Mouse (Mus musculus): ENCODE measurements around the gene Ndrg3. TPM values are rescaled to one million over a fixed set of nuclear protein-coding genes. Genes with fewer than 3 reads are reported as not detected.
A peak's percentile ranks its signal among the peaks of the same experiment; 100 is the strongest.

Ndrg3 gene
- 139 and 157 TPM in 2 replicates for total RNA-seq (2014; fragmentation: Nextera tagmentation)
- 113 and 121 TPM in 2 replicates for total RNA-seq (2017)
- polyA plus RNA-seq (2012), result 13.5 and 14.3 TPM in 2 replicates

- peak; percentile 41 for DNase-seq (ENCODE audit: low spot score)
- Histone ChIP-seq H3K27me3 (ENCODE audit: insufficient read depth, low read length) (no peaks in the 10 kb centered on the region), H3K4me3 (ENCODE audit: low read depth, low read length) (peak within 1 kb of the TSS; percentile 97), H3K4me1 (ENCODE audit: insufficient read depth, low read depth, low read length) (peaks cover 51% of the 10 kb centered on the region), H3K36me3 (replicated peaks) (peaks cover 43% of the 10 kb centered on the region), H3K9me3 (replicated peaks) (no peaks in the 10 kb centered on the region)
- ATAC-seq (ENCODE audit: extremely low read depth, insufficient number of reproducible peaks, low FRiP score, poor library complexity, severe bottlenecking), result peak; percentile 75; the same call in 1 of the 2 replicates
- no peak for TF ChIP-seq POLR2AphosphoS5 (IDR thresholded peaks at IDR 0.05; ENCODE audit: insufficient replicate concordance, low read depth, low read length)
- no peak for TF ChIP-seq TAL1 (conservative IDR thresholded peaks at IDR 0.05; ENCODE audit: low read depth, low read length)
- 0 out of 2 replicates have a peak, but pooled peaks have one; percentile 20 for TF ChIP-seq CTCF (IDR thresholded peaks at IDR 0.05; ENCODE audit: low read depth, low read length)
Measured at GRCm38 (mm10) chr2:156991470-156992319, at the start of gene Ndrg3. Ndrg3 (minus strand) TSS chr2:156992056.

- Histone ChIP-seq H3K36me3 (replicated peaks) (no peaks in the 10 kb centered on the region), H3K4me3 (ENCODE audit: low read depth, low read length) (no peak overlapping the region), H3K9me3 (replicated peaks) (no peaks in the 10 kb centered on the region), H3K27me3 (ENCODE audit: insufficient read depth, low read length) (peaks cover 51% of the 10 kb centered on the region), H3K4me1 (ENCODE audit: insufficient read depth, low read depth, low read length) (peaks cover 22% of the 10 kb centered on the region)
- DNase-seq (ENCODE audit: low spot score) (no peak), ATAC-seq (ENCODE audit: extremely low read depth, insufficient number of reproducible peaks, low FRiP score, poor library complexity, severe bottlenecking) (no peak)
- TF ChIP-seq GATA1 (IDR thresholded peaks at IDR 0.05; ENCODE audit: borderline replicate concordance, low read length), result no peak
- TF ChIP-seq TAL1 (conservative IDR thresholded peaks at IDR 0.05; ENCODE audit: low read depth, low read length), result no peak
- TF ChIP-seq POLR2AphosphoS5 (IDR thresholded peaks at IDR 0.05; ENCODE audit: insufficient replicate concordance, low read depth, low read length), result no peak
Measured at GRCm38 (mm10) chr2:157041421-157041820, 49.6 kb upstream of the Ndrg3 start.

- Histone ChIP-seq H3K9me3 (replicated peaks) (no peaks in the 10 kb centered on the region), H3K36me3 (replicated peaks) (no peaks in the 10 kb centered on the region), H3K4me3 (ENCODE audit: low read depth, low read length) (no peak overlapping the region), H3K4me1 (ENCODE audit: insufficient read depth, low read depth, low read length) (peaks cover 25% of the 10 kb centered on the region), H3K27me3 (ENCODE audit: insufficient read depth, low read length) (peaks cover 47% of the 10 kb centered on the region)
- DNase-seq (ENCODE audit: low spot score), result no peak
- TF ChIP-seq TAL1 (conservative IDR thresholded peaks at IDR 0.05; ENCODE audit: low read depth, low read length) (no peak), GATA1 (IDR thresholded peaks at IDR 0.05; ENCODE audit: borderline replicate concordance, low read length) (no peak), CTCF (IDR thresholded peaks at IDR 0.05; ENCODE audit: low read depth, low read length) (no peak)
- no peak for ATAC-seq (ENCODE audit: extremely low read depth, insufficient number of reproducible peaks, low FRiP score, poor library complexity, severe bottlenecking)
Measured at GRCm38 (mm10) chr2:157040649-157041046, 48.8 kb upstream of the Ndrg3 start.

- Histone ChIP-seq H3K9me3 (replicated peaks) (no peaks in the 10 kb centered on the region), H3K4me1 (ENCODE audit: insufficient read depth, low read depth, low read length) (peaks cover 28% of the 10 kb centered on the region), H3K27me3 (ENCODE audit: insufficient read depth, low read length) (peaks cover 47% of the 10 kb centered on the region), H3K4me3 (ENCODE audit: low read depth, low read length) (no peak overlapping the region), H3K36me3 (replicated peaks) (no peaks in the 10 kb centered on the region)
- TF ChIP-seq POLR2AphosphoS5 (IDR thresholded peaks at IDR 0.05; ENCODE audit: insufficient replicate concordance, low read depth, low read length), result no peak
- TF ChIP-seq TAL1 (conservative IDR thresholded peaks at IDR 0.05; ENCODE audit: low read depth, low read length), result no peak
- no peak for TF ChIP-seq CTCF (IDR thresholded peaks at IDR 0.05; ENCODE audit: low read depth, low read length)
- no peak for TF ChIP-seq GATA1 (IDR thresholded peaks at IDR 0.05; ENCODE audit: borderline replicate concordance, low read length)
- TF ChIP-seq GATA2 (IDR thresholded peaks at IDR 0.05; ENCODE audit: borderline replicate concordance, low read depth, low read length), result no peak
- DNase-seq (ENCODE audit: low spot score), result no peak
- ATAC-seq (ENCODE audit: extremely low read depth, insufficient number of reproducible peaks, low FRiP score, poor library complexity, severe bottlenecking), result no peak
Measured at GRCm38 (mm10) chr2:157039900-157040648, 48.2 kb upstream of the Ndrg3 start.

GRCm38 (mm10) chr2:157037303-157037702 lies 45.4 kb upstream of the Ndrg3 start:
- Histone ChIP-seq H3K4me1 (ENCODE audit: insufficient read depth, low read depth, low read length) (peaks cover 41% of the 10 kb centered on the region), H3K27me3 (ENCODE audit: insufficient read depth, low read length) (peaks cover 40% of the 10 kb centered on the region), H3K4me3 (ENCODE audit: low read depth, low read length) (no peak overlapping the region), H3K36me3 (replicated peaks) (no peaks in the 10 kb centered on the region), H3K9me3 (replicated peaks) (no peaks in the 10 kb centered on the region)
- TF ChIP-seq CTCF (IDR thresholded peaks at IDR 0.05; ENCODE audit: low read depth, low read length), result no peak
- no peak for TF ChIP-seq GATA1 (IDR thresholded peaks at IDR 0.05; ENCODE audit: borderline replicate concordance, low read length)
- no peak for TF ChIP-seq POLR2AphosphoS5 (IDR thresholded peaks at IDR 0.05; ENCODE audit: insufficient replicate concordance, low read depth, low read length)
- no peak for TF ChIP-seq TAL1 (conservative IDR thresholded peaks at IDR 0.05; ENCODE audit: low read depth, low read length)
- DNase-seq (ENCODE audit: low spot score) (no peak), ATAC-seq (ENCODE audit: extremely low read depth, insufficient number of reproducible peaks, low FRiP score, poor library complexity, severe bottlenecking) (no peak)

GRCm38 (mm10) chr2:157036400-157036799 lies 44.5 kb upstream of the Ndrg3 start:
- H3K36me3 ChIP-seq (replicated peaks), result no peaks in the 10 kb centered on the region
- no peak for TF ChIP-seq GATA1 (IDR thresholded peaks at IDR 0.05; ENCODE audit: borderline replicate concordance, low read length)
- no peak for TF ChIP-seq TAL1 (conservative IDR thresholded peaks at IDR 0.05; ENCODE audit: low read depth, low read length)
- no peak for TF ChIP-seq POLR2AphosphoS5 (IDR thresholded peaks at IDR 0.05; ENCODE audit: insufficient replicate concordance, low read depth, low read length)
- TF ChIP-seq GATA2 (IDR thresholded peaks at IDR 0.05; ENCODE audit: borderline replicate concordance, low read depth, low read length), result no peak
- DNase-seq (ENCODE audit: low spot score) (no peak), ATAC-seq (ENCODE audit: extremely low read depth, insufficient number of reproducible peaks, low FRiP score, poor library complexity, severe bottlenecking) (no peak)
- no peak overlapping the region for H3K4me3 ChIP-seq (ENCODE audit: low read depth, low read length)
- H3K4me1 ChIP-seq (ENCODE audit: insufficient read depth, low read depth, low read length), result peaks cover 37% of the 10 kb centered on the region
- H3K27me3 ChIP-seq (ENCODE audit: insufficient read depth, low read length), result peaks cover 33% of the 10 kb centered on the region
- H3K9me3 ChIP-seq (replicated peaks), result no peaks in the 10 kb centered on the region

All from G1E (cell line).